Mouse (Mus musculus) E14TG2a.4 (cell line): Measurements from ENCODE around the gene Por.

ENCODE experiments used
- CTCF ChIP-seq: conservative IDR thresholded peaks from 2 replicates; pipeline ENCODE4 v1.5.1; 2014; ENCODE audit warnings: low read length
- NANOG ChIP-seq: IDR thresholded peaks from 2 replicates; pipeline ENCODE4 v1.6.1; 2014; ENCODE audit warnings: borderline replicate concordance, low read length, mixed read lengths
- POU5F1 ChIP-seq: IDR thresholded peaks from 2 replicates; pipeline ENCODE4 v1.6.1; 2014; ENCODE audit warnings: low read length, borderline replicate concordance

GRCm38 (mm10) chr5:135701601-135702000, 31.8 kb downstream of the Por start:
- no peak for TF ChIP-seq CTCF
- TF ChIP-seq POU5F1: no peak
- TF ChIP-seq NANOG: no peak
